Mouse (Mus musculus) heart, adult 8-10 months (tissue): ENCODE results near the gene Ak3. TPM values are rescaled to one million over a fixed set of nuclear protein-coding genes. Genes with fewer than 3 reads are reported as not detected.

Source experiments
- DNase-seq: peaks from one replicate; pipeline ENCODE4 v3.0.0; 2022; ENCODE audit warnings: low spot score
- total RNA-seq, 4 experiments: library from RNA; stranded (reverse); gene quantifications; 2 replicates each; pipeline ENCODE4 v1.2.4; 2022

Ak3 gene
- total RNA-seq: 100 to 1,000 TPM in 2 of 4 experiments, 10 to 100 TPM in 2; 76.6 to 102 (median 91.8) TPM

GRCm38 (mm10) chr19:29047334-29048170 lies at the start of gene Ak3:
Ak3 (minus strand) TSS chr19:29047961.
- peak; percentile 71 for DNase-seq

DNA sequence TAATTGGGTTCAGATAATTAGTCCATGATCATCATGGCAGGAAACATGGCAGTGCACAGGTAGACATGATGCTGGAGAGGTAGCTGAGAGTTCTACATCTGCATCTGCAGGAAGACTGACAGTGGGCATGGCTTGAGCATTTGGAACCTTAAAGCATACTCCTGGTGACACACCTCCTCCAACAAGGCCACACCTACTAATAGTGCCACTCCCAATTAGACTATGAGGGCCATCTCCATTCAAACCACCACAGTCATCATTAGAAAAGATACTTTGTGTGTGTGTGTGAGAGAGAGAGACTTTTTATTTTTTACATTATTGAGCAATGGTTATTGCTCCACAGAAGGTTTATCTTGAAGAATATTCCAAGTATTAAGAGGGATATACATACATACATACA lies 44.4 kb upstream of the Ak3 start:
- DNase-seq: no peak

DNA sequence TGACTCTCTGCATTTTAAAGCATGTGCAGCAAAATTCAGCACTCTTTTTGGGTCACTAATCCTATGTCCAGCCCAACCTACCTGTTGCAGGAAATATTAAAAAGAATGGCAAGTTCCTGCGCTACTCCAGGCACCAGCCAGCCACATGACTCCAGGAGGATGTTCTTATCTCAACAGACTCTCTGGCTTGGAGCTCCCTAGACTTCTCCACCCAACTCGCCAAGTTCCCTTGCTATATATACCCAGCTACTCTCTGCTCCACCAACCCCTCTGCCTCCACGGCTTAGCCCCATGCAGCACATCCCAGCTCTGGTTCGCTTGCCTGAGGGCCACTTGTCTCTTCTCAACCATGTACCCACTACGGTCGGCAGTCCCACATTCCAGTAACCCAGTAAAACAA lies 40.9 kb upstream of the Ak3 start:
- DNase-seq: no peak

DNA sequence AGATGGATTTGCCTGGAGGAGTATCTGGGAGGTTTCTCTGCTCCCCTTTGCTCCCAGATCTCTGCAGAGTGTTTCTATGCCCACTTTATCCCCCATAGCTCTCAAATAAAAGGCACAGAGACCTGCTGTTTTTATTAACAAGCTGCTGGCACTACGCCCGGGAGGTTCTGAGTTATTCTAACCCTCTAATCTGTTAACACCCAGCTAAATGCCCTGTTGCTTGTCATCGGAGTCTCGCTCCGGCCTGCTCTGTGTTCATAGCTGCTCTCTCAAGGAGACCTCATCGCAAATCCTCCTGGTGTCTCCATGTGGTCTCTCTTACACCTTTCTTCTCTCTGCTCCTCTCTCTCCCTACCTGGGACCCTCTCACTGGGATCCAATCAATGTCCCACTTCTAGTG lies 27.0 kb upstream of the Ak3 start:
- DNase-seq: peak; percentile 41

DNA sequence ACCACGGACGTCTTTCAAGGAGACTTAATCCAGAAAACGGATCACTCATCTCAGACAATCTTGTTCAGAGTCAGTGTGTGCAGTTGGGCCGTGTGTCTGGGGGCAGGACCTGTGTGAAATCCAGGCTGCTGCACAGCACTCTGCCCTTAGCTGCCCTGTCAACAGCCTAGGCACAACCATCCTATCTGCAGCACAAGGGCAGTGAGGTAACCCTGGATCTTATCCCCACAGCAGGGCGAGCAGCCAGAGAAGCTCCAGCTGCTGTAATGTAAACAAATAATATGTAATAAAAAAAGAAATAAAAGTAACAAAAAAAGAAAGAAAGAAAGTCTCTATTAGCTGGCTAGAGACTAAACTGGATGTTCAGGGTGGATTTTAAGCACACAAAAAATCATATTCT lies 21.4 kb upstream of the Ak3 start:
- DNase-seq: no peak

DNA sequence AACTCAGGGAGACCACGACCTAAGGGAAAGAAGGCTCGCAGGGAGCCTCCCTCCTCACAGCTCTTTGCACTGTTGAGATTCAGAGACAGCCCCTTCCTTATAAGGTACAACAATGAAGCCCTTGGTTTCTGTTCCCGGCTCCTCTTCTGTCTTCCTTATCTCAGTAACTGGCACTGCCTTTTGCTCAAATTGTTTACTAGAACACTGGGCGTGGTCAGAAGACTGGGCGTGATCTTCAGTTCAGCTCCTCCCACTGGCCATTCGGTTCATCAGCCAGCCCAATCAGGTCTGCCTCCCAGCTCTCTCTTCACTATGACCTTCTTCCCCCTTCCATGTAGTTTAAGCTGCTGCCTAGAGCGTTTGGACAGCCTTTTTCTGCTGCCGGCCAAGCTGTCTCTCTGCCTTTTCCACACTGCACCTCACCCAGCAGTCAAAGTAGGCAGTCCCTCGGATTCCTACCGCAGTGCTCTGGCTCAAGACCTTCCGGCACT lies 19.3 kb upstream of the Ak3 start:
- DNase-seq: peak; percentile 90

GRCm38 (mm10) chr19:29064451-29065102 lies 16.8 kb upstream of the Ak3 start:
- peak; percentile 60 for DNase-seq

DNA sequence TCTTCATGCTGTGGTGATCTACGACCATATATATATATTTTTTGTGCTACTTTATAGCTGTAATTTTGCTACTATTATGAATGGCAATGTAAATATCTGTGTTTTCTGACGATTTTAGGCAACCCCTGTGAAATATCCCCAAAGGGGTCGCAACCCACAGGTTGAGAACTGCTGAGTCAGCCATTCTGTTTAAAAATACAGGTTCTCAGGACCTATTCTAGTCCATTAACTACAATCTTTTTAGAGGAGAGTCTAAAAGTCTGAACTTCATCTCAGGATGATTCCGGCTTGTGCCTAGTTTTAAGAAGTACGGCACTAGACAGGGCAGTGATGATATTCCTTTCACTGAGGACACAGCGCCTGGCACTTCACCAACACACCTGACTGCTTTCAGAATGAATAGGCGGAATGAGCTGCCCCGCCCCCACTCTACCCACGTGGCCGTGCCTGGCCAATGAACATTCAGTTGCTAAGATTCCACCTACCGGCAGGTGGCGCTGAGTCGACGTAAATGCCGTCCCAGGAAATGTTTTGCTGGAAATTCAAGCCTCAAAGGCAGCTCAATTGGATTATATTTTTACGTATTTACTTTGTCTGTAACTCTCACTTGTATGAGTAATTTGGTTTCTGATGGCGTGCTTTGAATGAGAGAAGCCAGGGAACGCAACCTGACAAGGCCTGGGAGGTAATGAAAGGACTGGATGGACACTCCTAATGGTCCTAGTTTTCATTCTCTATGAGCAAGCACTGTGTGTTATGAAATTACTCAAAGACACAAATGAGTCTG lies 16.0 kb upstream of the Ak3 start:
- DNase-seq: peak; percentile 92

- no peak for DNase-seq
These were observed 15.2 kb upstream of the Ak3 start for GRCm38 (mm10) chr19:29063009-29063408.

DNA sequence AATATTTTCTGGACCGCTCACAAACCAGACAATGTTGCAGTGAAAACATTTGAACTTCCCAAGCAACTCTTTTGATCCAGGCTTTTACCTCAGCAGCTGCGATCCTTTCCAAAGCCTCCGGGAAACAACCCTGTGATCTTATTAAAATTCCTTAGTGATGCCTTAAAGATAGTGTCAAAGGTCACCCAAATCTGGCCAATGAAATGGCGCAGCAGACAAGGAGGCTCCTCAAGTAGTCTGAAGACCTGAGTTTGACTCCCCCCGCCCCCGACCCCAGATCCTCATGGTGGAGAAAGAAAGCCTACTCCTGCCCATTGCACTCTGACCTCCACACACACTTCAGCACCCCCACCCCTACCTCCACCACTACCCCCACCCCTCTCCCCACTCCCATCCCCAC lies 12.5 kb upstream of the Ak3 start:
- no peak for DNase-seq

DNA sequence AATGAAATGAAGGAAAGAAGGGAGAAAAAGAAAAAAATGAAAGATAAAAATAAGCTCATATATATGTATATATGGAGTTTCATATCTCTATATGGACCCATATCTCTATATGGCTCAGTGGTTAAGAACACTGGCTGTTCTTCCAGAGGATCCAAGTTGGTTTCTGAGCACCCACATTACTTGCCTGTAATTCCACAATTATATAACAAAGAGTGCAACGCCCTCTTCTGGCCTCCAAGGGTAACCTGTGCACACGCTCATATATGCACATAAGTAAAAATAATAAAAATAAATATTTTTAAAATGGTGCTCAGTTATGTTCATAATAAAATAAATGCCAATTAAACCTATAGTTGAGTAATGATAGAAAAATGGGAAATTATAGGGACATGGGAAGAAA lies 11.9 kb upstream of the Ak3 start:
- no peak for DNase-seq

DNA sequence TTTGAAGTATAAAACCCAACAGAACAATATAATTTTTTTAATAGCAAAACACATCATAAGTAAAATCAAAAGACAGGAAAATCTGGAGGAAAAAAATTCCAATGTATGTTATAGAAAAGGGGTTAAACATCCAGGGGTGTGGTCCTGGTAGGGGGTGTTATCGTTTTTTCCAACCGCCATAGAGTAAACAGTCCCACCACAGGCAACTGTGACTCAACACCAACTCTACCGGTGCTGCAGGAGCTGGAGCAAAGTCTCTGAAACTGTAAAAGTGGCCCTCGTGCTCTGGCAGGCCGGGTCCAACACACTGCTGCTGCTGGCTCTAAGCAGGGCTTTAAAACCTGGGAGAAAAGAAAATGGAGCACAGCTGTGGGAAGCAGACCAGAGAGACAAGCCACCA lies 11.0 kb upstream of the Ak3 start:
- no peak for DNase-seq

GRCm38 (mm10) chr19:29055469-29055868 lies 7.7 kb upstream of the Ak3 start:
- no peak for DNase-seq

GRCm38 (mm10) chr19:29054594-29054993 lies 6.8 kb upstream of the Ak3 start:
- no peak for DNase-seq

- no peak for DNase-seq
These were observed 5.0 kb upstream of the Ak3 start for GRCm38 (mm10) chr19:29052786-29053185.

DNA sequence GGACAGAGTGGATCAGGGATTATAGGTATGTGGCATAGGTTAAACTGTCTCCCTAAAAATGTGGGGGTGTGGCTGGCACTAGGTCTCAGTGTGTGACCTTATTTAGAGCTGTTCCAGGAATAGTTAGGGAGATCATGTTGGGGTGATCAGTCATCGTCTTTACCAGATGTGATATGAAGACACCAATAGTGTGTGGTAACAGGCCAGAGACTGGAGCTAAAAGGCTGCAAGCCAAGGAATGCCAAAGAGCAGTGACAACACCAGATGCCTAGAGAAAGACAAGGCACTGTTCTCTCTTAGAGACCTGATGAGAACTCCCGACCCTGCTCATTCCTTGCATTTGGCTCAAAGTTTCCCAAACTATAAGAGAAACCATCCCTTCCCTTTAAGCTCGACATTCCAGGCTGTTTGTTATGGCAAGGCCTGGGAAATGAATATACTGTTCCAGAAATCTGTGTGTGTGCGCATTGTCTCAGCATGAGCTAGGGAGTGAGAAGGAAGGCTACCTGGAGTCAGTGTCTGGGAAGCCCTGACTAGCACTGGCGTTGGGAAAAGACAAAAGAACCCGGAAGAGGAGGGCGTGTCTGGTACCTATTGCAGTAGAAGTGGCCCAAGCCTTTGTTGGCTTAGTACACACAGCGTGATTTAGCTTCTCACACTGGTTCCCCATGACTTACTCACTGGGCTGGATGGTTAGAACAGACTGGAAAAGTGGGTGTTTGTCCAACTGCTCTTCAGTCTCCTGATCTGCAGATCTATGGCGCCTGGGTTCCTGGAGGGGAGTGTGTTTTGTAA lies 2.6 kb upstream of the Ak3 start:
- DNase-seq: no peak

DNA sequence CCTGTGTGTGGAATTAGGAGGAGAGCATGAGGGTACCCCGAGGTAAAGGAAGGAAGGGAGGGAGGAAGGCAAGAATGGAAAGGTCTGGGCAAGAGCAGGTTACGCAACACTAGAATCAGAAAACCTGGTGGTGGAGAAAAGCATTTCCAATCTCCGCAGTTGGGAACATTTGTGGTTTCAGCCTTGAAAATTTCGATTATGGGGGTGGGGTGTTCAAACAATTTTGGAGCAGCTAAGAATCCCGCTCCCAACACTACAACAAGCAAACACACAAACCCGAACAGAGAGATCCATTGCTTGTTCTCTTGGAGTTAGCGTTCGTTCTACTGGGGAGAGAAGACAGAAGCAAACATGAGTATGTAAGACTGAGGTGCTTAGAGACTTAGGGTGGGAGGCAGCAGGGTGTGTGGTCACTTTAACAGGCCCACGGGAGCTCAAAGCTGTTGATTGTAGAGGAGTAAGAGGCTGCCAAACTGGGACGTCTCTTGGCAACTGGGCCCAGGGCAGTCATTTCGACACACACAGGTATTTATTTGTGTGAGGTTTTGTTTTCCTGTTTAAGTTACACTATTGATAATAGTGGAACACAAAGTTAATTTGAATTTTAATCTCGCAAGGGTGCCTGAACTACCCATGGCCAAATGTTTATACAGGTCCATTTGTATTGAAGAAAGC lies 1.8 kb upstream of the Ak3 start:
- no peak for DNase-seq

GRCm38 (mm10) chr19:29046961-29047333 lies 814 bp downstream of the Ak3 start:
- no peak for DNase-seq

GRCm38 (mm10) chr19:29045956-29046650 lies 1.7 kb downstream of the Ak3 start:
- DNase-seq: no peak

DNA sequence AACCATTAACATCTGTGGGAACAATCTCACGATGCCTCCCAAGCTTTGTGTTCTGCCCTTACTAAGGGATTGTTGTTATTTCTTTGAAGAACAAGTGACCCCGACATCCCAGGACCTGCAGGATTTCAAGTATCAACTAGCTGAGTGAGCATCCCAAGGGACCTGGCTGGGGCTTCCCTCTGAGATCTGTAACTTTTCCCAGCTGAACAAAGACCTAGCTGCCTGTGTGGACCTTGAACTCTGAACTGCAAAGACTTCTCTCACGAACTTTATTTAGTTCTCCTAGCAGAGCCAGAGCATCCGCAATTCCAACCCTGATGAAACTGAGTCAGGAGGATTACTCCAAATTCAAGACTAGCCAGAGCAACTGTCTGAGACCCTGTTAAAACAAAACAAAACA lies 2.4 kb downstream of the Ak3 start:
- DNase-seq: no peak
